Mouse (Mus musculus): ENCODE measurements at regions not wholly inside any gene's neighbourhood (a gene's known extent, or its start where the extent isn't known, plus 50 kb on each side); places are given as distances from the start of the nearest gene placed in this dataset.

GRCm38 (mm10) chr19:26234539-26234938, 370.3 kb upstream of the Smarca2 start:
- TF ChIP-seq POLR2A (IDR thresholded peaks at IDR 0.05; ENCODE audit: low read depth, low read length), result no peak
- no peak for TF ChIP-seq CTCF (IDR thresholded peaks at IDR 0.05; ENCODE audit: extremely low read depth, insufficient read length, insufficient replicate concordance, low read depth, low read length)
- H3K4me1 ChIP-seq (ENCODE audit: control insufficient read depth, insufficient read depth, insufficient read length, low read length), result no peaks in the 10 kb centered on the region
- H3K4me3 ChIP-seq (ENCODE audit: low read depth, low read length), result no peak overlapping the region
- H3K27me3 ChIP-seq (ENCODE audit: control insufficient read depth, insufficient read depth, low read length), result no peaks in the 10 kb centered on the region
- WGBS, result 63% methylated on average over 4 of the region's 4 CpGs
- peak overlapping the region; percentile 46; the same call in 1 of the 2 replicates for H3K27ac ChIP-seq (ENCODE audit: insufficient read depth, low read depth, low read length)
- no peaks in the 10 kb centered on the region for H3K36me3 ChIP-seq (ENCODE audit: control insufficient read depth, insufficient read depth, low read length)

- WGBS, result 72% methylated on average over 6 of the region's 6 CpGs
Measured at GRCm38 (mm10) chr19:26244067-26244466, 360.8 kb upstream of the Smarca2 start.

GRCm38 (mm10) chr19:26249751-26250150, 355.1 kb upstream of the Smarca2 start:
- Histone ChIP-seq H3K27ac (ENCODE audit: insufficient read depth, low read depth, low read length) (no peak overlapping the region), H3K4me3 (ENCODE audit: low read depth, low read length) (no peak overlapping the region), H3K36me3 (ENCODE audit: control insufficient read depth, insufficient read depth, low read length) (no peaks in the 10 kb centered on the region), H3K4me1 (ENCODE audit: control insufficient read depth, insufficient read depth, insufficient read length, low read length) (no peaks in the 10 kb centered on the region), H3K27me3 (ENCODE audit: control insufficient read depth, insufficient read depth, low read length) (no peaks in the 10 kb centered on the region)
- WGBS, result 78% methylated on average over 6 of the region's 6 CpGs
- TF ChIP-seq POLR2A (IDR thresholded peaks at IDR 0.05; ENCODE audit: low read depth, low read length) (no peak), CTCF (IDR thresholded peaks at IDR 0.05; ENCODE audit: extremely low read depth, insufficient read length, insufficient replicate concordance, low read depth, low read length) (no peak)

More at GRCm38 (mm10) chr19:26244067-26244466, 360.8 kb upstream of the Smarca2 start:
- Histone ChIP-seq H3K27me3 (ENCODE audit: control insufficient read depth, insufficient read depth, low read length) (no peaks in the 10 kb centered on the region), H3K27ac (ENCODE audit: insufficient read depth, low read depth, low read length) (no peak overlapping the region), H3K36me3 (ENCODE audit: control insufficient read depth, insufficient read depth, low read length) (no peaks in the 10 kb centered on the region), H3K4me3 (ENCODE audit: low read depth, low read length) (no peak overlapping the region), H3K4me1 (ENCODE audit: control insufficient read depth, insufficient read depth, insufficient read length, low read length) (no peaks in the 10 kb centered on the region)
- TF ChIP-seq CTCF (IDR thresholded peaks at IDR 0.05; ENCODE audit: extremely low read depth, insufficient read length, insufficient replicate concordance, low read depth, low read length) (no peak), POLR2A (IDR thresholded peaks at IDR 0.05; ENCODE audit: low read depth, low read length) (no peak)

GRCm38 (mm10) chr19:26258677-26259076, 346.2 kb upstream of the Smarca2 start:
- no peak for TF ChIP-seq CTCF (IDR thresholded peaks at IDR 0.05; ENCODE audit: extremely low read depth, insufficient read length, insufficient replicate concordance, low read depth, low read length)
- TF ChIP-seq POLR2A (IDR thresholded peaks at IDR 0.05; ENCODE audit: low read depth, low read length), result no peak
- Histone ChIP-seq H3K36me3 (ENCODE audit: control insufficient read depth, insufficient read depth, low read length) (no peaks in the 10 kb centered on the region), H3K27ac (ENCODE audit: insufficient read depth, low read depth, low read length) (no peak overlapping the region), H3K4me1 (ENCODE audit: control insufficient read depth, insufficient read depth, insufficient read length, low read length) (no peaks in the 10 kb centered on the region), H3K4me3 (ENCODE audit: low read depth, low read length) (no peak overlapping the region), H3K27me3 (ENCODE audit: control insufficient read depth, insufficient read depth, low read length) (no peaks in the 10 kb centered on the region)
- 53% methylated on average over 4 of the region's 4 CpGs for WGBS

- WGBS, result 91% methylated on average over 2 of the region's 2 CpGs
Measured at GRCm38 (mm10) chr19:26261530-26261929, 343.3 kb upstream of the Smarca2 start.

GRCm38 (mm10) chr19:26296360-26296759, 308.5 kb upstream of the Smarca2 start:
- H3K27ac ChIP-seq (ENCODE audit: insufficient read depth, low read depth, low read length), result no peak overlapping the region
- 84% methylated on average over 6 of the region's 6 CpGs for WGBS
- TF ChIP-seq CTCF (IDR thresholded peaks at IDR 0.05; ENCODE audit: extremely low read depth, insufficient read length, insufficient replicate concordance, low read depth, low read length), result no peak
- TF ChIP-seq POLR2A (IDR thresholded peaks at IDR 0.05; ENCODE audit: low read depth, low read length), result no peak
- no peak overlapping the region for H3K4me3 ChIP-seq (ENCODE audit: low read depth, low read length)
- H3K36me3 ChIP-seq (ENCODE audit: control insufficient read depth, insufficient read depth, low read length), result no peaks in the 10 kb centered on the region
- no peaks in the 10 kb centered on the region for H3K4me1 ChIP-seq (ENCODE audit: control insufficient read depth, insufficient read depth, insufficient read length, low read length)
- no peaks in the 10 kb centered on the region for H3K27me3 ChIP-seq (ENCODE audit: control insufficient read depth, insufficient read depth, low read length)

More at GRCm38 (mm10) chr19:26261530-26261929, 343.3 kb upstream of the Smarca2 start:
- Histone ChIP-seq H3K4me1 (ENCODE audit: control insufficient read depth, insufficient read depth, insufficient read length, low read length) (no peaks in the 10 kb centered on the region), H3K27ac (ENCODE audit: insufficient read depth, low read depth, low read length) (no peak overlapping the region), H3K36me3 (ENCODE audit: control insufficient read depth, insufficient read depth, low read length) (no peaks in the 10 kb centered on the region), H3K4me3 (ENCODE audit: low read depth, low read length) (no peak overlapping the region), H3K27me3 (ENCODE audit: control insufficient read depth, insufficient read depth, low read length) (no peaks in the 10 kb centered on the region)
- TF ChIP-seq POLR2A (IDR thresholded peaks at IDR 0.05; ENCODE audit: low read depth, low read length), result no peak
- no peak for TF ChIP-seq CTCF (IDR thresholded peaks at IDR 0.05; ENCODE audit: extremely low read depth, insufficient read length, insufficient replicate concordance, low read depth, low read length)

- Histone ChIP-seq H3K27me3 (ENCODE audit: control insufficient read depth, insufficient read depth, low read length) (no peaks in the 10 kb centered on the region), H3K4me1 (ENCODE audit: control insufficient read depth, insufficient read depth, insufficient read length, low read length) (no peaks in the 10 kb centered on the region), H3K36me3 (ENCODE audit: control insufficient read depth, insufficient read depth, low read length) (no peaks in the 10 kb centered on the region), H3K27ac (ENCODE audit: insufficient read depth, low read depth, low read length) (no peak overlapping the region), H3K4me3 (ENCODE audit: low read depth, low read length) (no peak overlapping the region)
- TF ChIP-seq CTCF (IDR thresholded peaks at IDR 0.05; ENCODE audit: extremely low read depth, insufficient read length, insufficient replicate concordance, low read depth, low read length), result no peak
- no peak for TF ChIP-seq POLR2A (IDR thresholded peaks at IDR 0.05; ENCODE audit: low read depth, low read length)
- 93% methylated on average over 1 of the region's 1 CpGs for WGBS
Measured at GRCm38 (mm10) chr19:26308477-26309135, 296.2 kb upstream of the Smarca2 start.
